Mouse (Mus musculus) hindbrain, embryonic 12.5 days (tissue): ENCODE results near the gene Atp1a1. TPM values are rescaled to one million over a fixed set of nuclear protein-coding genes. Genes with fewer than 3 reads are reported as not detected.

Experiments
- ATAC-seq: fragments of 200-750 bp; cut with Nextera tagmentation; 2 replicates; pipeline ENCODE4 v1.8.0; 2017; ENCODE audit warnings: moderate TSS enrichment; ENCODE audit not compliant: low FRiP score
- H3K27ac ChIP-seq: fragments of 300-500 bp; sonication (generic); 2 replicates; pipeline ENCODE4 v1.5.1; 2016; ENCODE audit warnings: mild to moderate bottlenecking
- H3K27me3 ChIP-seq: fragments of 300-500 bp; sonication (generic); 2 replicates; pipeline ENCODE4 v1.6.1; 2016; ENCODE audit warnings: mild to moderate bottlenecking
- H3K36me3 ChIP-seq: fragments of 300-500 bp; sonication (generic); 2 replicates; pipeline ENCODE4 v1.6.1; 2016; ENCODE audit warnings: mild to moderate bottlenecking
- H3K4me1 ChIP-seq: fragments of 300-500 bp; sonication (generic); 2 replicates; pipeline ENCODE4 v1.6.1; 2016
- H3K4me2 ChIP-seq: fragments of 300-500 bp; sonication (generic); replicated peaks from 2 replicates; pipeline ENCODE4 v1.6.1; 2016; ENCODE audit warnings: mild to moderate bottlenecking
- H3K4me3 ChIP-seq: fragments of 300-500 bp; sonication (generic); 2 replicates; pipeline ENCODE4 v1.5.1; 2016; ENCODE audit warnings: mild to moderate bottlenecking
- H3K9ac ChIP-seq: fragments of 300-500 bp; sonication (generic); 2 replicates; pipeline ENCODE4 v1.6.1; 2016; ENCODE audit warnings: mild to moderate bottlenecking, moderate library complexity
- H3K9me3 ChIP-seq: fragments of 300-500 bp; sonication (generic); replicated peaks from 2 replicates; pipeline ENCODE4 v1.6.1; 2016; ENCODE audit warnings: mild to moderate bottlenecking
- WGBS: fragments of 180-500 bp; shearing (Covaris S2); methylation state at CpG from one replicate; pipeline ENCODE4 v1.1.7; 2016; 5-methylcytosine and 5-hydroxymethylcytosine counted together
- polyA plus RNA-seq: library from polyadenylated mRNA; unstranded; fragments of >200 nt; fragmentation: Nextera tagmentation; extraction: Ambion mirVana; gene quantifications from 2 replicates; pipeline ENCODE4 v1.2.1, GENCODE M21; 2016

Atp1a1 gene
- polyA plus RNA-seq, result 62.9 and 63.0 TPM in 2 replicates

DNA sequence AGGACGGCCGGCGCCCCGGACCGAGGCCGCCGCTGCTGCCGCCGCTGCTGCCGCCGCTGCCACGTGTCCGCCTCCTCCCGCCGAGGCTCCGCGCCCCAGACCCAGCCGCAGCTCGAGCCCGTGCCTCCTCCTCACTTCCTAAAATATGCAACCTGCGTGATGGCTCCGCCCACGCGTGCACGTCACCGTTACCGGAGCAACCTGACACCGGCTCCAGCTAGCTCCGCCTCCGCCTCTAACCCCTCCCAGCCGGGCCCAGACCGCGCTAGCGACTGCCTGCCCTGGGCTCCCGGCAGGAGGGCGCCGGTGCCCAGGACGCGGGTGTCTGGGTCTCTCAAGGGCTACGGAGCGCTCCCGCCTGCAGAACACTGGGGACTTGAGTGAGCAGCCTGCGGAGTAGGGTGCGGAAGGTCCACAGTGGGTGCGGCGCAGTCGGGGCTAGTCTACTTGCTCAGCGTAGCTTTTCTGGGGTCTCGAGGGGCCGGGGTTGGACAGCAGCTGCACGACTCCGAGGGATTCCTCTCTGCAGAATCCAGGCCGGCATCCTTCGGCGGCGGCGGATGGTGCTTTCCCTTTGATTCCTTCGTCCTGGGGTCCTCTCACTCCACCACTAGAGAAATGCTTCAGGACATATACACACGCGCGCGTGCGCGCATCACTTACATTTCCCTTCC is at the start of gene Atp1a1:
Atp1a1 (minus strand) TSS at position 135 of the 674 bp plus-strand sequence.
- Histone ChIP-seq H3K36me3 (no peaks in the 10 kb centered on the region), H3K4me2 (peak within 1 kb of the TSS; percentile 63), H3K27ac (peak within 1 kb of the TSS; percentile 96), H3K4me3 (peak within 1 kb of the TSS; percentile 85), H3K27me3 (no peaks in the 10 kb centered on the region), H3K4me1 (peaks cover 40% of the 10 kb centered on the region), H3K9me3 (no peaks in the 10 kb centered on the region), H3K9ac (peak within 1 kb of the TSS; percentile 91)
- under 1% methylated on average over 59 of the region's 64 CpGs for WGBS
- ATAC-seq, result peak; percentile 97

DNA sequence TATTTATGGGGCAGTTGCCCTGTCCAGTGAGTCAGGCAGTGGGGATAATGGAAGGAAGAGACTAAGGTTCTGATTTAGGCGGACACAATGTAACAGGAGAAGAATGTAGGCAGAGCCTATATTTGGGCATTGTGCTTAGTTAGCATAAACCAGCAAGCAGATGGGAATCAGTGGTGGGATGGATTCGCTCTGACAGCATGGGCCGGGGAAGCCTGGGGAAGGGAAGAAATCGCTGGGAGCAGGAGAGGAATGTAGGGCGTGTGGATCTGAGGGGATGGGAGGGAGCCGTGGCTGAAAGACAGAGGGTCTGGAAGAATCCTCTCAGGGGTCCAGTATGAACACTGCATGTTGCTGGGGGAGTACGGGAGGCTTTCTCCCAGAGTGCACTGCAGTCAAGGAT is 49.0 kb upstream of the Atp1a1 start:
- H3K4me3 ChIP-seq, result no peak overlapping the region
- no peaks in the 10 kb centered on the region for H3K9me3 ChIP-seq
- no peak overlapping the region for H3K4me2 ChIP-seq
- no peaks in the 10 kb centered on the region for H3K36me3 ChIP-seq
- 45% methylated on average over 7 of the region's 7 CpGs for WGBS
- H3K27me3 ChIP-seq, result no peaks in the 10 kb centered on the region
- H3K9ac ChIP-seq, result no peak overlapping the region
- H3K4me1 ChIP-seq, result peaks cover 5% of the 10 kb centered on the region; the same call in 1 of the 2 replicates
- no peak overlapping the region for H3K27ac ChIP-seq
- no peak for ATAC-seq

- Histone ChIP-seq H3K9me3 (no peaks in the 10 kb centered on the region), H3K4me1 (peaks cover 5% of the 10 kb centered on the region; the same call in 1 of the 2 replicates), H3K4me2 (no peak overlapping the region), H3K36me3 (no peaks in the 10 kb centered on the region), H3K4me3 (no peak overlapping the region), H3K27me3 (no peaks in the 10 kb centered on the region), H3K27ac (no peak overlapping the region), H3K9ac (no peak overlapping the region)
- WGBS, result 64% methylated on average over 2 of the region's 2 CpGs
- no peak for ATAC-seq
Observed at GRCm38 (mm10) chr3:101652967-101653366, 48.5 kb upstream of the Atp1a1 start.

DNA sequence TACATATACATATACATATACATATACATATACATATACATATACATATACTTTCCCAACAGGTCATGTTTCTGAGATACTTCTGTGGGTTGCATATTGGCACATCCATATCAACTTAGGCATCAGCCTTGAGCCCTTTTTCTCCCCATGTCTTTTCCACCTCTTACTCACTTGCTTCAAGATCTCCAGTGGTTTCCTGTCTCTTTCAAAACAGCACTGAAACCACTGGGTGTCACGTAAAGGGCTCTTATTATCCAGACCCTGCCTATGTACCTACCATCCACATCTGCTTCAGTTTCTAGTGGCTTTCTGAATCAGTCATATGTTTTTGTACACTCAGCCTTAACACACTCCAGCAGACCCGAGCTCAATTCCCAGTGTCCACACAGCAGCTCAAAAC is 45.8 kb upstream of the Atp1a1 start:
- Histone ChIP-seq H3K4me1 (peaks cover 5% of the 10 kb centered on the region; the same call in 1 of the 2 replicates), H3K4me2 (no peak overlapping the region), H3K9ac (no peak overlapping the region), H3K27ac (no peak overlapping the region), H3K9me3 (no peaks in the 10 kb centered on the region), H3K36me3 (no peaks in the 10 kb centered on the region), H3K27me3 (no peaks in the 10 kb centered on the region), H3K4me3 (no peak overlapping the region)
- WGBS, result 83% methylated on average over 2 of the region's 2 CpGs
- ATAC-seq, result no peak

- H3K27me3 ChIP-seq, result no peaks in the 10 kb centered on the region
- H3K27ac ChIP-seq, result no peak overlapping the region
- H3K4me2 ChIP-seq, result no peak overlapping the region
- no peak overlapping the region for H3K4me3 ChIP-seq
- H3K36me3 ChIP-seq, result no peaks in the 10 kb centered on the region
- 77% methylated on average over 2 of the region's 2 CpGs for WGBS
- peaks cover 5% of the 10 kb centered on the region; the same call in 1 of the 2 replicates for H3K4me1 ChIP-seq
- no peak overlapping the region for H3K9ac ChIP-seq
- no peaks in the 10 kb centered on the region for H3K9me3 ChIP-seq
- no peak for ATAC-seq
Observed at GRCm38 (mm10) chr3:101649271-101649670, 44.8 kb upstream of the Atp1a1 start.

DNA sequence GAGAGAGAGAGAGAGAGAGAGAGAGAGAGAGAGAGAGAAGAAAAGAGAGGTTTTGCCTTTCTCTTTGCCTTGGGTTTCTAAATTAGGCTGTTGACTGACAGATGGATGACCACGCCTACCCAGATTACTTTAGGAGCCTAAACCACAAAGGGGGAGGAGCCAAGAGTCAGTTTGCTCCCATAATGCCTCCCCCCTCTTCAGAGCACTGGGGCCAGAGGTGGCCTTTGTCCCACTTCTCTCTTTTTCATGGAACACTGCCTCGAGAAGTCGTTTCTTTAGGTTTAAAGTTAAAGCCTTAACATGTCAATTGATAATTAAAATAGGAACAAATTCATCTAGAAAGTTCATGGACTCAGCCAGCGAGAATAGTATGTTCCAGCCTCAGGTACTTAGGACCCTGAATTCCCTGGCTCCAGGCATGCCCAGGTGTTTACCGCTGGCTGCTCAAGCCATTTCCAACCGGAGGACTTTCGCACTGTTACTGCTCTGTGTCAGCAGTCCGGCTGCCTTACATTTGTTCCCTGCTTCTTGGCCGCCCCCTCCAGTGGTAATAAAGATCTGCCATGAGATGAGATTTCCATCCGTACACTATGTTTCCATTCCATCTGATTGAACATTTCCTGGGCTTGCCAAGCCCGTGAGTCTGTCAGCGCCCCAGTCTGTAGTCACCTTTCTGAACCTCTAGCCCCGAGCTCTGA is 43.8 kb upstream of the Atp1a1 start:
- no peak overlapping the region for H3K4me3 ChIP-seq
- no peak overlapping the region for H3K9ac ChIP-seq
- WGBS, result 79% methylated on average over 13 of the region's 13 CpGs
- H3K27me3 ChIP-seq, result no peaks in the 10 kb centered on the region
- peaks cover 1% of the 10 kb centered on the region; the same call in 1 of the 2 replicates for H3K4me1 ChIP-seq
- no peaks in the 10 kb centered on the region for H3K36me3 ChIP-seq
- no peak overlapping the region for H3K4me2 ChIP-seq
- H3K9me3 ChIP-seq, result no peaks in the 10 kb centered on the region
- ATAC-seq, result no peak
- no peak overlapping the region for H3K27ac ChIP-seq

DNA sequence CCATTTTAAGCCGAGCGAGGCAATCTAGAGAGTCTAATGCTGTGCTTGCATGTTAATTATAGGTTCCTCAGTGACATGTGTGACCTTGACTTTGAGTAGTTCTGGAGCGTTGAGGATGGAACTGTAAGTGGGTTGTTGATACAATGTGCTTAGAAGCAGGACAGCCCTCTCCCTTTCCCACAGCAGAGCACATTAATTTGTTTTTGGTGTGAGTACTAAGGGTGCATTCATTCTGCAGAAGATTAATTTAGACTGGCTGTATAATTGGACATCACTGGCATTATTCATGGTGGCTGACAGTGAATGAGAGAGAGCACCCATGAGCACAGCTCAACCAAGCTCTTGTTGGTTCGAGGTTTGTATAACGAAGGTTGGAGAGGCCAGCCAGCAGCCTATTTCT is 42.3 kb upstream of the Atp1a1 start:
- Histone ChIP-seq H3K9ac (no peak overlapping the region), H3K4me1 (no peaks in the 10 kb centered on the region), H3K27me3 (no peaks in the 10 kb centered on the region), H3K4me2 (no peak overlapping the region), H3K9me3 (no peaks in the 10 kb centered on the region), H3K27ac (no peak overlapping the region), H3K4me3 (no peak overlapping the region), H3K36me3 (no peaks in the 10 kb centered on the region)
- 69% methylated on average over 5 of the region's 5 CpGs for WGBS
- ATAC-seq, result no peak

GRCm38 (mm10) chr3:101645569-101646106 is 41.2 kb upstream of the Atp1a1 start:
- H3K4me2 ChIP-seq, result no peak overlapping the region
- no peak overlapping the region for H3K4me3 ChIP-seq
- WGBS, result 79% methylated on average over 1 of the region's 1 CpGs
- H3K36me3 ChIP-seq, result no peaks in the 10 kb centered on the region
- H3K9me3 ChIP-seq, result no peaks in the 10 kb centered on the region
- no peaks in the 10 kb centered on the region for H3K4me1 ChIP-seq
- no peak overlapping the region for H3K27ac ChIP-seq
- ATAC-seq, result no peak
- H3K9ac ChIP-seq, result no peak overlapping the region
- no peaks in the 10 kb centered on the region for H3K27me3 ChIP-seq

- no peak for ATAC-seq
- H3K4me2 ChIP-seq, result no peak overlapping the region
- no peak overlapping the region for H3K9ac ChIP-seq
- no peaks in the 10 kb centered on the region for H3K36me3 ChIP-seq
- H3K4me3 ChIP-seq, result no peak overlapping the region
- WGBS, result 86% methylated on average over 4 of the region's 4 CpGs
- H3K27me3 ChIP-seq, result no peaks in the 10 kb centered on the region
- H3K27ac ChIP-seq, result no peak overlapping the region
- no peaks in the 10 kb centered on the region for H3K9me3 ChIP-seq
- H3K4me1 ChIP-seq, result no peaks in the 10 kb centered on the region
Observed at GRCm38 (mm10) chr3:101644062-101644802, 39.7 kb upstream of the Atp1a1 start.

- no peaks in the 10 kb centered on the region for H3K36me3 ChIP-seq
- 97% methylated on average over 2 of the region's 2 CpGs for WGBS
- H3K27ac ChIP-seq, result no peak overlapping the region
- H3K27me3 ChIP-seq, result no peaks in the 10 kb centered on the region
- ATAC-seq, result no peak
- no peak overlapping the region for H3K9ac ChIP-seq
- H3K4me3 ChIP-seq, result no peak overlapping the region
- no peaks in the 10 kb centered on the region for H3K9me3 ChIP-seq
- no peaks in the 10 kb centered on the region for H3K4me1 ChIP-seq
- H3K4me2 ChIP-seq, result no peak overlapping the region
Observed at GRCm38 (mm10) chr3:101643264-101643663, 38.8 kb upstream of the Atp1a1 start.

- Histone ChIP-seq H3K36me3 (no peaks in the 10 kb centered on the region), H3K27me3 (no peaks in the 10 kb centered on the region), H3K27ac (no peak overlapping the region), H3K9me3 (no peaks in the 10 kb centered on the region), H3K4me1 (peaks cover 4% of the 10 kb centered on the region), H3K4me2 (no peak overlapping the region), H3K9ac (no peak overlapping the region), H3K4me3 (no peak overlapping the region)
- ATAC-seq, result no peak
- WGBS, result 88% methylated on average over 2 of the region's 2 CpGs
Observed at GRCm38 (mm10) chr3:101638223-101638622, 33.7 kb upstream of the Atp1a1 start.

GRCm38 (mm10) chr3:101636510-101636909 is 32.0 kb upstream of the Atp1a1 start:
- Histone ChIP-seq H3K4me3 (no peak overlapping the region), H3K9me3 (no peaks in the 10 kb centered on the region), H3K9ac (no peak overlapping the region), H3K4me1 (peaks cover 4% of the 10 kb centered on the region), H3K4me2 (no peak overlapping the region), H3K27ac (no peak overlapping the region), H3K36me3 (no peaks in the 10 kb centered on the region), H3K27me3 (no peaks in the 10 kb centered on the region)
- WGBS, result 86% methylated on average over 7 of the region's 7 CpGs
- ATAC-seq, result no peak
